Mouse (Mus musculus) CD4-positive helper T cell, adult 2 months (primary cell): ENCODE results near the gene Slc40a1.

Experiments used
- DNase-seq: peaks from one replicate; pipeline ENCODE4 v3.0.0-alpha.2; 2012; ENCODE audit warnings: low read depth, missing footprints, low spot score

Slc40a1 gene

DNA sequence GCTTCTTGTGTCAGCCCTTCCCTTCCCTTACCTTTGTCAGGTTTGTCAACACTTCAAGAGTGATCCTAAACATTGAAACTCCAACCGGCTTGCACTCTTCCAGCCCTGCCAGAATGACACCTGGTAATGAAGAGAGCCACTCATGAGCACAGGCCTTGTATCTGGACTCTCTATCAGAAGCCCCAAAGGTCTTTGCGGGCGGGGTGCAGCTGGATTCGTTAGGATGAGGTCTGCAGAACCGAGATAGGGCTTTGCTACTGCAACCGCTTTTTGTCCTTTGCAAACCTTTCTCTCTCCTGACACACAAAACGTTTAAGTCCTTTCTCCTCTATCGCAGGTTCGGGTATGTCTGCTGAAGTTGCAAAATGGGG is at the start of gene Slc40a1:
Gene Slc40a1, minus strand, starts transcription at position 131 of the 371 bp plus-strand sequence.
- DNase-seq = no peak

DNA sequence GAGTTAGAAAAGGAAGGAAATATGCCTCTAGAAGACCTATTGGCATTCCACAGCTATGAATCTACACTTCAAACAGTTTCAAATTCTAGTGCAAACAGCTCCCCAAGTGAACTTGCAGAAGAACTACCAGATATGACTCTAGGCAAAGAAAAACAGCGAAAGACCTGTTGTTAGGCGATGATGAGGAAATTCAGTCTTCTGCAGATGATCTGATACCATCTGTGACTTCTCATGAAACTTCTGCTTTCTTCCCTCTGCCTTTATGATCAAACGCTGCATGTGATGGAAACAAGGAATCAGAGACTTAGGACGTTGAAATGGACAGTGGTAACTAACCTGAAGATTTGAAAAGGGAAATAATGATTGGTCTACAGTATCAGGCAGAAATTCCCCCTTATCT is 45.0 kb upstream of the Slc40a1 start:
- DNase-seq = no peak

DNA sequence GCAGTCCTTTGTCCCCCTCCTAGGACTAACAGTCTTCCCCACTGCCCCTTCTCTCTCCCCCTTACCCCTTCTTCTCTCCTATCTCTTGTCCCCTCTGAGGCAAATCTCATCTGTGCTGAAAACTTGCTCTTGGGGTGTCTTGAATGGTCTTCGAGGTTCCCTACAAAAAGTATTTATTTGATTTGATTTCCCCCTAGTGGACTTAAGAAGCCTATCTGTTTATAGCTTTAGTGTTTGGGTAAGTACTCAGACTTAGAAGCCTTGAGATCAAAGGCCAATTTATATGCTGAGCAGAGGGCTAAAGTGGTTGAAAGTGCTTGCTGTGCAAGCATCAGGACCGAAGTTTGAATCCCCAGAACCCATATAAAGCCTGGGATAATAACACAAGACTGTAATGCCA is 22.7 kb upstream of the Slc40a1 start:
- no peak for DNase-seq

DNA sequence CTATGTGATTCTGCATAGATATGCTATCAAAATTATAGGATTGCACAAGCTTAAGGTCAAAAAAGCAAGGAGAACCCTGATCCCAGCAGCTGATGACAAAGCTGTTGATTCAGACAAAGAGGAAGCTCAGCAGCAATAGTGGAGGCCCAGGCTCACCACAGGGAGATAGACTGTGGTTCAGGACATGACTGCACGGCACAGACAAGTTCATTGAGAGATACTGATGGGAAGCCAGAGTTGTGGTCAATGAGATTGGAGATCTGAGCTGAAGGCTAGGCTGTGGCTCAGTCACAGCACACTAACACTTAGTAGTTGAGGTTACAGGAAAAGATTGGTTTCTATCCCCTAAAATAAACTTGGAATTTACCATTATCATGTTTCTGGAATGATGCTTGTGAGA is 21.5 kb upstream of the Slc40a1 start:
- no peak for DNase-seq

DNA sequence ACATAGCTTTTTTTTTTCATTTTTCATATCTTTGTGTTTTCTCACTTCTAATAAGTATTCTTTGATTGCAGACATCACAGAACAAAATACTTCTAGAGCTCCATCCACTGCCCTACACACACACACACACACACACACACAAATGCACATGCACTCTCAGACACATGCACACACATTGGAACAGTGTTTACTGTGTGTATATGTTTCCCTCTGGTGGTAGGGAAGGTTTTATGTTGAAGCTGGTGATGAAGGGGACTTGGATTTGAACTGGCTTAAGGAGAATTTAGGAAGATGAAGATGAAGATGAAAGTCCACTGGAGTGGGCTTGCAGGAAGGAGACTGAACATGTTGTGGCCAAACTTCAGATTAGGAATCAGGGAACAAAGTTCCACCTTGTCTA is 4.8 kb upstream of the Slc40a1 start:
- DNase-seq = no peak

DNA sequence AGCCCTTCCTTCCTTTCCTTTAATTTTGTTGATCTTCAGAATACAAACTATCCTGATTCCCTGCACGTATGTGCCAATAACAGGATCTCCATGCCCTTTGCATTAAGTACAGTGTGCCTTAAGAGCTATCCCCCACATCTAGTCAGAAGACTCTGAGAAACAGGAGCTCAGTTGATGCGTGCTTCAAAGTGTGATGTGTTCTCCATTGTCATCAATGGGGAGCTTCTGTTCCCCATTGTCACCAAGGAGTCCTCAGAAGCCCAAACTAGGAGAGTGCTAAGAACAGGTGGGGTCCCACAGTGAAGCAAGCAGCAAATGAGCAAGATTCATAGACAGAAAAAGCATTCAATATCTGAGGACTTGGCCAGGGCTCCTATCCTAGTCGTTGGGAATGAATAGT is 588 bp upstream of the Slc40a1 start:
- DNase-seq = no peak

DNA sequence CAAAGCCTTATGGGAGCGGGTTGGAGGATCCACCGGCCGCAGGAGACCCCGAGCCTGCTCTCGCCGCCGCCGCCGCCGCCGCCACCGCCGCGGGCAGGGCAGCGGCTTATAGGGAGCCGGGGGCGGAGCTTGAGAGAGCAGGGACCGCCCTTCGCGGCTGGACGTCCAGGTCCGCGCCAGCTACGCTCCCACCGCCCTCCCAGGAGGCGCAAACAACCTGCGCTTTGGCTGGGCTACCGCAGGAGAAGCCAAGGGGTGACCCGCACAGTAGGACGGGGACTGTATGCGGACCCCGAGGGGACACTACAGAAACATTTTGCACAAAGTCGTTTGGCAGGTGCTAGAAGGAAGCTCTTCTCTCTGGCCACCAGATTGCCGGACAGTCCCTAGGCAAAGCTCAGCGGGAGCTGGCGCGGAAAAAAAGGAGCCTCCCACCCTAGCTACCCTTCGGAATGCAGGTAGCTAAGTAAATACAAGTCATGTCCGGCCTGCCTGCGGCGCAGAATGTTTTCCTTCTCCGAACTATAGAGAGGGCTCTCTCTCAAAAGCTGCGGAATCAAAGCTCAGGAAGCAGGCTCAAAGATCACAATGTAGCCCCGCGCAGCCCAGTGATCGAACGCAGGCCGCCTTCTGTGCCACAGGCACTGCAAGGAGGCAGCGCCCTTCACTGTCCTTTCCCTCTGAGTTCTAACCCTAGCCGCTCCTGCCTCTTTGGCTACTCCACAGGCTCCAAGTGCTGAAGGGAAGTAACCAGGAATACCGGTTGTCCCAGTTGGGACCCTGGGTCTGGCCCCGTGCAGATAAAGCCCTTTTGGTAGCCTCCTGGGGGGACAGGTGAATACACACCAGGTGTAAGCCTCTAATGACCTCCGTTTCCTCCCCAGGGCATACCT is 577 bp downstream of the Slc40a1 start:
- DNase-seq = no peak

DNA sequence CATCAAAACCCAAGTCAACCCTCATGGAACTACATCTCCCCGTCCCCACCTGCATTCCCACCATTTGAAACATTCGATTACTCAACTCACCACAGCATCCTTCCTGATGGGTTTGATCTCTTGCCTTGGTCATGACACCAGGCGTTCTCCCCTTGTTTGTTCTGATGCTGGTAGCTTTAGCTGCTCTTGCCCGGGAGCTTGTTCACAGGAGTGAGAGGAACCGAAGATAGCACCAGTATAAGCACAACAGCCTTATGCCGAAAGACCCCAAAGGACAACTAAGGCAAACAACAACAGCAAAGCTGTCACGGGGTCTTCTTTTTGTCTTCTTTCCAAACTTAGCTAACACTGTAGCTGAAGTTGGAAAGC is 1.2 kb downstream of the Slc40a1 start:
- no peak for DNase-seq

DNA sequence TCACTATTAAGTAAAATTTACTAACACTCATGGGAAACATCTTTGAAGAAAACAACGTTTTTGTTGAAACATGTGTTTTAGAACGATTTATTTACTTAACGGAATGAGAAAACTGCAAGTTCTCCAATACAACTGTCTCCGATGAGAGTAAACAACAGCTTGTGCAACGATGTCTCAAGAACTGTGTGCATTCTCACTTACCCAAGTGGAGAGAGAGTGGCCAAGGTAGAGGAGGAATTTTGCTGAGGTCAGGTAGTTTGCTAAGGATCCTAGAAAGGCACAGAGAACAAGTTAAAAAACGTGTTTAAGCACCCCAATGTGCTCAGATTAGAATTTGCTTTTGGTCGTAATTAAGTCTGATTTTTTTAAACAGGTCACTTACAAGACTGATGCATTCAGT is 1.8 kb downstream of the Slc40a1 start:
- no peak for DNase-seq

DNA sequence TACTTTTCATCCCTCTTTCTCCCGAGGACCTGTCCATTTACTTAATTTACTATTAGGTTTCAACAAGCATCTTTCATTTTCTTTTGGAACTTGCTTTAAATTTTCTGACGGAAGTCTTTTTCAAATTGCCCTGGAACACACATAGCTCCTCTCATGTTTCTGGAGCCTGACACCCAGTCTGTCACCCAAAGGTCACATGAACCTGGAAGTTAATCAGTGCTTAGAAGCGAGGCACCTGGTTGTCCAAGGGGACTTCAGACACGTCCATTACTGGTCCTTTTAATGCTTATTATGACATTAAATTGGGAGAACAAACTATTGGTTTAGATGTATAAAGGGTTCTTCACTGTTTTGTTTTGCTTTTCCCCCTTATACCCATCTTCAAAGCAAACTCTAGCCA is 3.0 kb downstream of the Slc40a1 start:
- DNase-seq = no peak

DNA sequence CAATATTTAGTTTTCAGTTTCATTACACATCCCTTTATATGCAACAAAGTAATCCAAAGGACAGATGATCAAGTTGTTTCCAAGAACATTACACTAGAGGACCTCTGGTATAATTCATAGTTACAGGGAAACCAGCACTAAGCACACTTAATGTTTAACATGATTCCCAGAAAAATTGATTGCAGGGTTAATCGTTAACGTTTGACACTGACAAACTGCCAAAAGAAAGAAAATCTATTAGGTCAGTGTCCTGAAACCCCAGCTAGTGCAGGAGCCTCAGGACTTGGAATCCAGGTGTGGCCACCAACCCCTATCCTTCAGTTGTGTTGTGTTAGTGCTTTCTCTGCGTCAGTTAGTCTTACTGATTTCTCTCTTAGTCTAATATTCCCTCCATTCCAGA is 5.6 kb downstream of the Slc40a1 start:
- DNase-seq = no peak

DNA sequence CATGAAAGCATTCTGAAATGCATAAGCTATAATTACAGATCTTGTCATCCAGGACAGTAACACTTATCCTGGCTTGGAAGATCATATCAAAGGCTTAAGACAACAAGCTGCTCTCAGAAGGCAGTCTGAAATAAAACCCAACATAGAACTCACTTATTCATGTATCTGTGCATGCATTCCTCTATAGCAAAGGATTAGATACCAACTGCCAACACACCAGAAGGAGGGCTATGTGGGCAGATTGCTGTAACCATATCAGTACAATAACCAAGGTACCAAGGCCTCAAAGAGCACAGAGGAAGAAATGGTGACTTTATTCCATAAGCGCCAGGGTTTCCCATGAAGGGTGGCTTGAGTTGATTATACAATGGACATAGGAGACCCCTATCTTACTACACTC is 6.6 kb downstream of the Slc40a1 start:
- no peak for DNase-seq

DNA sequence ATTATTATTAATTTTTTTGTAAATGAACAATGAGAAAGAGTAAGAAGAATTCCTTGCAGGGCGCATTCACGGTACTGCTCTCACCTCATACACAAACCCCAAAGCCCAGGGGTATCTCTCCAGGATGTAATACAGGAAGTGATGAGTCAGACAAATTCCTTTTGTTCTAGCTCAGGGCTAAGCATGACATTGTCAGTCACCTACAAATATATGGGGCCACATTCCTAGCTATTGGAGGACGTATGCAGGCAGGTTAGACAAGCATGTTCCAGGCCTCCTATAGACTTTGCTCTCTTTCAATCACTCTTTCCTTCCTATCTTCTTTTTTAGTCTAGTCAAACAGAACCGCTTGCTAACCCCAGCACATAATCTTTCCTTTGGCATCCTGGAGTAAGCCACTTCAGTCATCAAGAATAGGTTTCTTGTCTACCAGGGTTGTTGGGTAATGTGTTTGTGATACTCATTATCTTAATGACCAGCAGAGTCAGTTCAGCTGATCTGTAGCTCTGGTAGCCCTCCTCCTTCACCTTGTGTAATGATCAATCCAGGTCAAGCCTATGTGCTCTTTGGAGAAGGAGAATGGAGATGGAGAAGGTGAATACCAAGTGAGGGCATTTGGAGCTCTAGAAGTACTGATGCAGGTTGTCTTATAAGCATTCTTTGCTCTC is 9.1 kb downstream of the Slc40a1 start:
- DNase-seq = no peak

DNA sequence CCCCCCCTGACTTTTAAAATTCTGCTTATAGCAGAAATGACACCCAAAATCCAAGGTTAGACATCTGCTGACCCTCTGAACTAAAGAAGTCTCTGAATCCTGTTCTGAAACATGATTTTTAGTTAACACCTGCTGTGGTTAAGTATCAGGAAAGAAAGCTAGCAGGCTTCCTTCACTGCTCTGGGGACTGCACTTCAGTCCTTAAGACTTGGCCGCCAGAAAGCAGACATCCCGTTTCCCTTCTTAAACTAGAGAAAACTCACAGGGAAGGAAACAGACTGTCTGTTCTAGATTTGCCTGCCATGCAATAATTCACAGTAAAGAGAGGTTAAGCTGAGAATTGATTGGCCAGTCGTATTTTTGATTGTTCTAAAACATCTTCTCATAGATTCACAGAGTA is 10.1 kb downstream of the Slc40a1 start:
- DNase-seq = no peak

DNA sequence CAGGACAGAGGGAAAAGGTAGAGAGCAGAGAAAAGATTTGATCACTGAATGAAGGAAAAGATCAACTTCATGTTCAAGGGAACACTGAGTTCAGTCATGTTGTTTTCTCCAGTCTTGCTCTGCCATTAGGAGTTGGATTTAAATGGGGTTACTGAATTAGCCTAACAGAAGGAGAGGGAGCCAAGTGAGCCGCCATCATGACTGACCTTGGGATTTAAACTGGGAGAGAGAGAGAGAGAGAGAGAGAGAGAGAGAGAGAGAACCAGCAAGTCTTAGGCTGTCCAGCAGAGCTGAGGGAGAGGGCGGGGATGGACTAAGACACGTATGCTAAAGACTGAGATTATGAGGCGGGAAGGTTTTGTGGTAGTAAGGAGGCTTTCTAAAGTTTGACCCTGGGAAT is 12.1 kb downstream of the Slc40a1 start:
- no peak for DNase-seq

DNA sequence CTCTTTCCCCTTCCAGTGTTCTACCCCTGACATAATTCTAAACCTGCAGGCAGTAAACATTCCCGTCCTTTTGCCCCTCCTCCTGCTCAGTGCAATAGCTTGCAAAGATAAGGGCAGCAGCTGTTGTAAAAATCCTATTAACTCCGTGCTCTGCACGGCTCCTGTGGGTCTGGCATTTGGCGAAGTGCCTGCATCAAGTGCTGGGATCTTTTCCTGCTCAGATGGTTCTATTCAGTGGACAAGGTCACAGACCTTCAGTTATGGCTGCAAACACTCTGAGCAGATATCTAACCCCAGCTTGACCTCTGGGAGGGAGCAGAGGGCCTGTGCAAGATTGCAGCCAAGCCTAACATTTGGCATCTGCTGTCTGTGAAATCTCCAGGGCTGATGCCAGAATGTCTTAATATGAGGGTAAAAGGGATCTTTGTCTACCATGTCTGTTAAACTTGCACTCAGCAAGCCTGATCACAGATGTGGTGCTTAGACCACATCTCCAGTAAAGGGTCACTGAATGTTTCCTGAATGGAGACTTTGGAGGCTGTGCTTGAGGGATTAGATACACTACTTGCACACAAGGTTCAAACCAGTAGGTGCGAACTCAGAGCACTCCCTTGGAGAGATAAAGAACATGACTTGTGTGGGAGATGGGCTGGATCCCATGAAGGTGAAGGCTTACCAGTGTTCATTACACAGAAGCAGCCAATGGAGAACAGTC is 21.1 kb downstream of the Slc40a1 start:
- no peak for DNase-seq

DNA sequence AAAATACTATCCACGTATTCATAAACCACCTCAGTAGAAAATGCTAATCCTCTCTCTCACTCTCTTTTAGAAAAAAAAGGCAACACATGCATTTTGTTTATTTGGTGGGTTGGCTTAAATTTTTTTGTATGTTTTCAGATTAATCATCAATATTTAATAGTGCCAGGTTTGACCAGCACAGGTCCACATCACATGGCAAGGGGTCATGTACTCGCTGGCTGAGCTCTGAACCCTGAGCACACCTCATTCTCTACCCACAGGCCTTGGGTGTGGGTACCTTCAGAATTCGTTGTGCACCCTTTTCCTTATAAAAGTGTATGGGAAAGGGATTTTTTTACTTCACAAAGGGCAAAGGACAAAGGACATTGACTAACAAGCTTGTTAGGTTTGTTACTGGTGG is 22.2 kb downstream of the Slc40a1 start:
- no peak for DNase-seq

DNA sequence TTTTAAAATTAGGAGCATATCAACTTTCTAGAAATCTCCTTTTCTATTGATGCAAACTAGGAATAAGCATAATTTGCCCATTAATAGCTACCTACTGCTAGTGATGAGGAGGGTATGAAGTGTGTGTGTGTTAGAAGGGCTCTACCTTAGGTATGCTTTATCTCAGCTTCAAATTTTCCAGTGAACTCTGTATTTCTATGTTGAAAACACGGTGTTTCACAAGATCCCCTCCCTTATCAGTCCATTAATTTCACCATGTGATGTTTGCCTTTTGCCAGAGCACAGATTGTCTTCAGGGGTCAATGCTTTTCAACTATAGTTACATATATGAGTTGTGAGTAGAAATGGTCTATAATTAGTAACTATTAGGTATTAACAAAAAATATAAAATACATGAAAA is 28.3 kb downstream of the Slc40a1 start:
- no peak for DNase-seq

DNA sequence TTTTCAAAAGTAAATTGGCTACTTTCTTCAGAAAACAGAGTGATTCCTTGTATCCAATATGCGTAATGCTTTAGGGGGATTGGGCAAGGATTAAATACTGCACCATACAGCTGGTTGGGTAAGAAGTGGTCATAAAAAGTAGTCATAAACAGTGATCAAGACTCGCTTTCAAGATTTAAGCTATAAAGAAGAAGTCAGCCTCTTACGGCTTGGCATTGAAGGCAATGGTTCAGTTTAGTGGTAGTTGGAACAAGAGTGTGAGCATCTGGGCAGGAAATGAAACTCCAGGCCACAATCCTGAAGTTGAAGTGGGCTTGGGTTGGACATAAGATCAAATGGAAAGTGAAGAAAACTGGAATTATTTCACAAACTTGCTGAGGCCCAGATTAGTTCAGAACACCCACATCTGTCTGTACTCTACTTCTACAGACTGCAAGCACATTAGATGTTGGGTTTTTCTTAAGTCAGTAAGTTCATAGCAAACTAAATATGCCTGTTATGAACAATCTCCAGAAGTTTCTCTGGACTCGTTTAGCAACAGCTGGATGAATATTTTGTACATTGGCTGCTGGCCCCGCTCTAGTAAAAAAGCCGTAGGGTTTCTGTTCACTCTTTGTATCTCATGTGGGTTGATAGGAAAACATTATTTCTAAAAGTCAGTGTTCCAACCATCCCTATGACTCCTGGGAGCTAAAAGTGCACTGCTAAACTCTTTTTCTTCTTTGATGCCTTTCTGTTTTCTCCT is 32.0 kb downstream of the Slc40a1 start:
- no peak for DNase-seq

DNA sequence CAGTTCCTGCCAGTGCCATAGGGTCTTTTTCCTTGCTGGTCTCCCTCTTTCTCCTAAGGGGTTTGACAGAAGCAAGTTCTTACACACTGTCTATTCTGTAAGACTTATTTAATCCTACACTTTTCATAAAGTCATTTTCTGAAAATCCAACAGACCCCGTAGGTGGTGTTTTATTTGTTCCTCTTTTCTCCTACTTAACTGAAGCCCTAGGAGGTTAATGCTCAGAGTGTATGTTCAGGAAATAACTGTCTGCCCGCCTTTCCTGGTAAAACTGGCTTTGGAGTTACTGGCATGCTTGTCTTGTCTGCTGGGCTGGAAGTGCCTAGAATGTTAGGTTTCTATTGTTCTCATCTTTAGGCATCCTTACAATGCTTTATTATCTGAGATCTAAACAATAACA is 34.3 kb downstream of the Slc40a1 start:
- DNase-seq = no peak

DNA sequence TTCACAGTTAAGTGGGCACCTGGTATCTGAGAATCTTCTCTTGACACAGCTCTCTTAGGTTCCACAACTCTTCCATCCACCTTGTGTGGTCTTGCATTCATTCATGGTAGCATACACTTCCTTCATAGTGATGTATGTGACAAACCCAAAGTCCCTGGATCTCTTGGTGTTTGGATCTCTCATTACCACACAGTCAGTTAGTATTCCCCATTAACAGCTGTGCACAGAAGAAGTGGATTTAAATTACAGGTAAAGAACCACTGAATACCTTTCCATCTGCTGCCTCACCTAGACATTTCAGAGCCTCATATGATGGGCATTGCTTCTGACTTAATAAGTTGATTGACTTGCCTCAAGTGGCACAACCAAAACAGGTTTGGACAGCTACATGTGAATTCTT is 36.1 kb downstream of the Slc40a1 start, which contains the start of gene Gm5269:
Gene Gm5269, minus strand, starts transcription at position 101 of the 400 bp plus-strand sequence.
- DNase-seq = no peak

DNA sequence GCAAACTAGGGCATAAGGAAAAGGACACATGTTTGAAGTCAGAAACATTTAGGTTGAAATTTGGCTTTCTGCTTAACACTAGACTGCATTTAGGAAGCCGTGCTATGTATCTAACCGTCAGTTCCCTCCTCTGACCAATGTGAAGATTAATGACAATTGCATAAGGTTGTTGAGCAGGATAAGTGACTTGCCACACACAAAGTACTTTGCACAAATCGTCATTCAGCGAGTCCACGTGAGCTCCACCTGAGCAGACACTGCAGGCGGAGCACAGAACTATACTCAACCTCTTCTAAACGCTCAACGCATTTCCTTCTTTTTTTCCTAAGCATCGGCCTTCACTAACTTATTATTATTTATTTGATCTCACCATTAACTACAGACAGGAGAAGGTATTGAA is 39.5 kb downstream of the Slc40a1 start:
- DNase-seq = no peak
